Comparison of ENCODE assay signal across 16 mouse cellular contexts in the genomic region with DNA sequence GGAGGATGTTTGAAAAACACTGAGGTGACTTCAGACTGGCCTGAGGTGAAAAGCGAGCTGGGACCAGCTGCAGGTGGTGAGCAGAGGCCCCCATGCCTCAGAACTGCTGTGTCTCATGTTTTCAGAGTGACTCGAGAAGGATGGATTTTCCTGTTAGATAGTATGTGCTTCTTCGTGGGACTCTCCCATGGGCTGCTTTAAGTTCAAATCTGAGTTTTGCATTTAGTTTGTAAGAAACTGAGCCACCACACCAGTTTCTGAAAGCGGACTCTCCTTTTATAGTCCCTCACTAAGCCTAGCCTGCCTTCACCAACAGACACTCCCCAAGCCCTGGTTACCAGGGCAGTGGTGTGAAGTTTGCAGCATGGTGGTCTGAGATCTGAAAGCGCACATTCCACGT.
"Had no signal": no experiment of that assay in that cellular context is flagged by ENCODE, and none has a peak within 500 bp of the region (broad histone marks: within the 10 kb centered on the region; RNA-seq: fewer than 3 reads in every experiment).

No protein-coding gene starts in this region.

- ATAC-seq: lung, postnatal 0 days; midbrain, embryonic 13.5 days had no signal

- H3K4me1 ChIP-seq: midbrain, embryonic 13.5 days; neural tube, embryonic 12.5 days had no signal

- H3K9me3 ChIP-seq: limb, embryonic 13.5 days; liver, embryonic 15.5 days; midbrain, embryonic 13.5 days; neural tube, embryonic 12.5 days had no signal

- H3K36me3 ChIP-seq: midbrain, embryonic 13.5 days; neural tube, embryonic 12.5 days had no signal

- H3K27ac ChIP-seq: hindbrain, embryonic 14.5 days; limb, embryonic 13.5 days; liver, embryonic 15.5 days; midbrain, embryonic 13.5 days; neural tube, embryonic 12.5 days had no signal

- H3K9ac ChIP-seq: hindbrain, embryonic 14.5 days; limb, embryonic 13.5 days; liver, embryonic 15.5 days; midbrain, embryonic 13.5 days; neural tube, embryonic 12.5 days had no signal

- H3K4me3 ChIP-seq: limb, embryonic 13.5 days; liver, embryonic 15.5 days; midbrain, embryonic 13.5 days; neural tube, embryonic 12.5 days had no signal

- H3K4me2 ChIP-seq: hindbrain, embryonic 14.5 days; limb, embryonic 13.5 days; liver, embryonic 15.5 days; midbrain, embryonic 13.5 days; neural tube, embryonic 12.5 days had no signal

- H3K27me3 ChIP-seq: limb, embryonic 13.5 days; liver, embryonic 15.5 days; midbrain, embryonic 13.5 days; neural tube, embryonic 12.5 days had no signal

- DNase-seq: kidney, adult 2 months; kidney, postnatal 14 days; layer of hippocampus, adult 9-11 months; lung, adult 2 months; lung, postnatal 36 days; retina, postnatal 1 day; right cerebral cortex, postnatal 4 days; spleen, adult 18-20 months; thymus, adult 18-20 months; thymus, postnatal 14 days had no signal
